Mouse (Mus musculus) liver, postnatal 0 days (tissue): ENCODE data around the gene Glud1. TPM values are rescaled to one million over a fixed set of nuclear protein-coding genes. Genes with fewer than 3 reads are reported as not detected.

Experiments used
- ATAC-seq: fragments of 200-750 bp; cut with Nextera tagmentation; 2 replicates; pipeline ENCODE4 v1.8.0; 2017; ENCODE audit warnings: mild to moderate bottlenecking, moderate library complexity
- DNase-seq: peaks from one replicate; pipeline ENCODE4 v3.0.0-alpha.2; 2016
- H3K27ac ChIP-seq: fragments of 300-500 bp; sonication (generic); 2 replicates; pipeline ENCODE4 v1.5.1; 2014; ENCODE audit warnings: antibody characterized with exemption, moderate library complexity, mild to moderate bottlenecking, low read depth
- H3K27me3 ChIP-seq: fragments of 300-500 bp; sonication (generic); 2 replicates; pipeline ENCODE4 v1.6.1; 2014; ENCODE audit warnings: low read length, control low read depth, mixed read lengths; ENCODE audit not compliant: insufficient read depth
- H3K36me3 ChIP-seq: fragments of 300-500 bp; sonication (generic); replicated peaks from 2 replicates; pipeline ENCODE4 v1.6.1; 2014; ENCODE audit warnings: mild to moderate bottlenecking, control low read depth, low read length, moderate library complexity, mixed read lengths; ENCODE audit not compliant: insufficient read depth
- H3K4me1 ChIP-seq: fragments of 300-500 bp; sonication (generic); 2 replicates; pipeline ENCODE4 v1.6.1; 2014; ENCODE audit warnings: antibody characterized with exemption, mild to moderate bottlenecking, control low read depth; ENCODE audit not compliant: insufficient read depth
- H3K4me2 ChIP-seq: fragments of 300-500 bp; sonication (generic); 2 replicates; pipeline ENCODE4 v1.6.1; 2014; ENCODE audit warnings: low read depth, mild to moderate bottlenecking, low read length, moderate library complexity, mixed read lengths
- H3K4me3 ChIP-seq: fragments of 300-500 bp; sonication (generic); 2 replicates; pipeline ENCODE4 v1.5.1; 2014; ENCODE audit warnings: low read depth, low read length
- H3K9ac ChIP-seq: fragments of 300-500 bp; sonication (generic); replicated peaks from 2 replicates; pipeline ENCODE4 v1.6.1; 2014; ENCODE audit warnings: mild to moderate bottlenecking, moderate library complexity
- H3K9me3 ChIP-seq: fragments of 300-500 bp; sonication (generic); 2 replicates; pipeline ENCODE4 v1.6.1; 2016; ENCODE audit warnings: mild to moderate bottlenecking, control low read depth, low read length, mixed read lengths
- CTCF ChIP-seq: sonication (generic); IDR thresholded peaks from 2 replicates; pipeline ENCODE4 v1.5.1; 2016; ENCODE audit warnings: antibody characterized with exemption, low read depth
- EP300 ChIP-seq: IDR thresholded peaks from 2 replicates; pipeline ENCODE4 v1.6.1; 2016; ENCODE audit warnings: antibody characterized with exemption, low read depth, mild to moderate bottlenecking
- WGBS: fragments of 180-500 bp; shearing (Covaris S2); extraction: QIAGEN DNeasy Blood & Tissue Kit; methylation state at CpG from one replicate; pipeline ENCODE4 v1.1.7; 2014; ENCODE audit not compliant: insufficient replicate concordance; 5-methylcytosine and 5-hydroxymethylcytosine counted together
- polyA plus RNA-seq: library from polyadenylated mRNA; unstranded; fragments of >200 nt; fragmentation: Nextera tagmentation; extraction: Ambion mirVana; gene quantifications from 2 replicates; pipeline ENCODE4 v1.2.1, GENCODE M21; 2015

Gene Glud1
- polyA plus RNA-seq, 1 experiment from 2014 or later, result 163 TPM

DNA sequence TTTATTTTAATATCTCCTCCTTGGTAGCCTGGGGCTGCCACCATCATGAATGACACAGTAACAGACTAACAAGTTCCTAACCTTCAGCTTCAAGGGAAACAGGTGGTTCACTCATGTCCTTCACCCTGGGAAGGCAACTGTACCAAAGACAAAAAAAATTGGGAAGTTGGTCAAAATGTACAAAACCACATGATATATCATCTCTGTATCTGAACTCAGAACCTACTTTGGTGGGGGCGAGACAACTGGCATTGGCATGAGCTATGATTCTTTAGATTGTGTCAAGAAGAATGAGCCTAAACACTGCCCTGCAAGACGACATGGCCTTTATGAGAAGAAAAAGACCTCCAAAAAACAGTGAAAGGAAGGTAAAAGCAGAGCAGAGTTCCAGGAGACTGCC, 29.7 kb upstream of the Glud1 start:
- H3K9me3 ChIP-seq, result no peaks in the 10 kb centered on the region
- H3K4me2 ChIP-seq, result no peak overlapping the region
- no peaks in the 10 kb centered on the region for H3K27me3 ChIP-seq
- TF ChIP-seq CTCF (no peak), EP300 (no peak)
- 55% methylated on average over 2 of the region's 2 CpGs for WGBS
- DNase-seq (no peak), ATAC-seq (no peak)
- no peaks in the 10 kb centered on the region for H3K36me3 ChIP-seq
- H3K9ac ChIP-seq, result no peak overlapping the region
- H3K27ac ChIP-seq, result no peak overlapping the region
- no peaks in the 10 kb centered on the region for H3K4me1 ChIP-seq
- H3K4me3 ChIP-seq, result no peak overlapping the region

DNA sequence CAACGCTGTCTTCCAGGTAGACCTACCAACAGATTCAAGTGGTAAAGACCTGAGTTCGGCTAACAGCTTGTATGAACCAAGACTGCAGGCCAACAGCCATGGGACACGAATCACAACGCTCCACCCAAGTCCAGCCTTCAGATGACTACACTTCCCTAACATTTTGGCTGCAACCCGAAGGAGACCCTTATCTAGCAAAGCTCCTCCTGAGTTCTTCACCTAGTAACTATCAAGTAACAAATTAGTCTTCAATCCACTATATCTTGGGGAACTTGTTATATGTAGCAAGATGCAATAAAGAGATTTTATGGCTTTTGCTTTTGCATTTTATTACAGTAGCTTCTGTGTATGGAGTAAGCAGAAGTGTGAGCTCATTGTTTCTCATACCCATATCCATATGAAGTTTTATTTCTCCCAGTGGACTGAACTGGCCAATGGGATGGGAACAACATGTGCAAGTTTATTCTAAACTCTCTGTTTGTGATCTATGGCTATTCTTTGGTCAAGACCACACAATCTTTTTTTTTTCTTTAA, 28.7 kb upstream of the Glud1 start:
- DNase-seq (no peak), ATAC-seq (no peak)
- no peaks in the 10 kb centered on the region for H3K4me1 ChIP-seq
- H3K27me3 ChIP-seq, result no peaks in the 10 kb centered on the region
- no peak for TF ChIP-seq CTCF
- no peak for TF ChIP-seq EP300
- no peak overlapping the region for H3K4me2 ChIP-seq
- H3K9ac ChIP-seq, result no peak overlapping the region
- no peak overlapping the region for H3K27ac ChIP-seq
- H3K4me3 ChIP-seq, result no peak overlapping the region
- WGBS, result 83% methylated on average over 5 of the region's 5 CpGs
- H3K36me3 ChIP-seq, result no peaks in the 10 kb centered on the region
- H3K9me3 ChIP-seq, result no peaks in the 10 kb centered on the region

DNA sequence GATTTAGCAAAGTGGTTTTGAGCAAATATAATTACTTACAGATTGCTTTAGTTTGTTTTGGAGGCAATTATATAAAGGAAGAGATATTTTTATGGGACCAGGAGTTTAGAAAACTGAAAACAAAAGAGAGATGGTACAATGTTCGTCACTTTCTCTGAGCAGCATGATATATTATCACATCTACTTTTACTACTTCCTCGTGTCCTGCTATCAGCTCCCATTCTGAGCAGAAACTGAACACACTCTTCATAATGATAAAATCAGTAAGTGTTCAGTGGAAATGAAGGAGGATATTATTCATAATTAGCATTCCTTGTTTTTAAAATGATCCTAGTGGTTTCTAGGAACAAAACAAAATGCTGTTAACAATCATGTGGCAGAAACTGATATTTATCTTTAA, 22.1 kb upstream of the Glud1 start:
- Histone ChIP-seq H3K4me1 (no peaks in the 10 kb centered on the region; the same call in 1 of the 2 replicates), H3K9ac (no peak overlapping the region), H3K4me2 (no peak overlapping the region), H3K36me3 (no peaks in the 10 kb centered on the region), H3K4me3 (no peak overlapping the region), H3K27ac (no peak overlapping the region), H3K27me3 (no peaks in the 10 kb centered on the region), H3K9me3 (no peaks in the 10 kb centered on the region)
- TF ChIP-seq EP300 (no peak), CTCF (no peak)
- DNase-seq (no peak), ATAC-seq (no peak)
- 39% methylated on average over 2 of the region's 2 CpGs for WGBS

DNA sequence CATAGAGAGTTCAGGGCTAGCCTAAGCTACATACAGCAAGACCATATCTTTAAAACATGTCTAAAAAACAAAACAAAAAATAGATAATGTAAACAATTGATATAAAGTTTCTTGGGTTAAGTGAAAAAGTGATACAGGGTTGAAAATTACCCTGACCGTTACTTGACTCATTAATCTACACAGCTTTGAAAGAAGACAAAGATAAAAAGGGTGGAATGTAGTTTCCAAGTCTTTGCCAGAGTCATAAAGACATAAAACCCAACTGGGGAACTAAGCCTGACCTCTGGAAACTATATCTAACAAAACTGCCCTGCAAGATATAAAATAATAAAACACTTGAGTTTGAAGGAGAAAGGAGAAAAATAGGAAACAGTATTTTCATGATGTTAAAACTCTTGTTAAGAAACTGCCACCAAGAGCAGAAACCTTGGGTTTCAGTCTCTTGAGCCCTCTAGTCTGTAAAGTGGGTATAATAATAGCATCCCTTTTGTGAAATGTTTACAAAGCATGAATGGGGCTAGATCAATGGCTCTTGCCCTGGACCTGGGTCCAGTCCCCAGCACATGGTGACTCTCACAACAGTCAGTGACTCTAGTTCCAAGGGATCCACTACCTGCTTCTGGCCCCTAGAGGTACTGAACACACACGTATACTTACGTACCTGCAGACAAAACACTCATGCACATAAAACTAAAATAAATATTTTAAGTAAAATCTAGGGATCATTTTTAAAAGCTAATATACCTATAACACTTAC, 21.1 kb upstream of the Glud1 start:
- Histone ChIP-seq H3K27me3 (no peaks in the 10 kb centered on the region), H3K9ac (no peak overlapping the region), H3K9me3 (no peaks in the 10 kb centered on the region), H3K4me3 (no peak overlapping the region), H3K4me1 (no peaks in the 10 kb centered on the region; the same call in 1 of the 2 replicates), H3K36me3 (no peaks in the 10 kb centered on the region), H3K27ac (no peak overlapping the region), H3K4me2 (no peak overlapping the region)
- 80% methylated on average over 3 of the region's 3 CpGs for WGBS
- TF ChIP-seq EP300 (no peak), CTCF (no peak)
- no peak for ATAC-seq
- no peak for DNase-seq

DNA sequence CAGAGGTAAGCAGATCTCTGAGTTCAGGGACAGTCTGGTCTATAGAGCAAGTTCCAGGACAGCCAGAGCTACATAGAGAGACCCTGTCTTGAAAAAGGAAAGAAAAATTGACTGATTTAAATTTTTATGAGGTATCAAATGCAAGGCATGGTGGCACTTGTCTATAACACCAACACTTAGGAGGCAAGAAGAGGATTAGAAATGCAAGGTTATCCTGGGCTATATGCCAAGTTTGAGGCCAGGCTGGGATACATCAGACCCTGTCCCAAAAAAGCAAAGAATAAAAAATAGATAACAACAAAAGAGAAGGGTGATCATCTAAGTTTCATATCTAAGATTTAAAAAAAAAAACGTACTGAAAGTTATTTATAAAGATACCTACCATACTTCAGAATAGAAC, 20.3 kb upstream of the Glud1 start:
- TF ChIP-seq EP300, result no peak
- no peak for TF ChIP-seq CTCF
- DNase-seq (no peak), ATAC-seq (no peak)
- Histone ChIP-seq H3K9ac (no peak overlapping the region), H3K9me3 (no peaks in the 10 kb centered on the region), H3K4me2 (no peak overlapping the region), H3K36me3 (no peaks in the 10 kb centered on the region), H3K4me1 (no peaks in the 10 kb centered on the region; the same call in 1 of the 2 replicates), H3K4me3 (no peak overlapping the region), H3K27ac (no peak overlapping the region), H3K27me3 (no peaks in the 10 kb centered on the region)
- WGBS, result 38% methylated on average over 1 of the region's 1 CpGs

DNA sequence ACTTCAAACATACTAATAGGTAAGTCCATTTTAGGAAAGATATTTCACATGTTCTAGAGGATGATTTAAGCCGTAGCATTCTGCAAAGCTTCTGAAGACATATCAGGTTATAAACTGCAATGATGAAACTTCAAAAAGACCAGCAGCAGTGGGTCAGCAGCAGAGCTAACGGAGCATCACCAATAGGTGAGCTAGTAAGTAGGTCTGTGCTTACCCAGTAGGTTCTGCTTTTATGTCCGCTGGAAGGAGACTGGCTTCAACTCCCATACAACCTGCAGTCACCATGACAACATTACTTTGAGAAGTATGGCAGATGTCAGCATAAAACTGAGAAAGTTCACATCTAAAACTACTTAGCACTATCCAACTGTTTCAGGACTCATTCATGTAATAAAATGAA, 16.9 kb upstream of the Glud1 start:
- no peak overlapping the region for H3K9ac ChIP-seq
- TF ChIP-seq EP300 (no peak), CTCF (no peak)
- no peaks in the 10 kb centered on the region for H3K27me3 ChIP-seq
- no peak overlapping the region for H3K4me2 ChIP-seq
- no peaks in the 10 kb centered on the region for H3K36me3 ChIP-seq
- no peak overlapping the region for H3K27ac ChIP-seq
- H3K4me3 ChIP-seq, result no peak overlapping the region
- peaks cover 13% of the 10 kb centered on the region for H3K4me1 ChIP-seq
- ATAC-seq (no peak), DNase-seq (no peak)
- no peaks in the 10 kb centered on the region for H3K9me3 ChIP-seq
- WGBS, result 69% methylated on average over 3 of the region's 3 CpGs
